Mouse (Mus musculus): ENCODE measurements at regions not wholly inside any gene's neighbourhood (a gene's known extent, or its start where the extent isn't known, plus 50 kb on each side); places are given as distances from the start of the nearest gene placed in this dataset.

DNA sequence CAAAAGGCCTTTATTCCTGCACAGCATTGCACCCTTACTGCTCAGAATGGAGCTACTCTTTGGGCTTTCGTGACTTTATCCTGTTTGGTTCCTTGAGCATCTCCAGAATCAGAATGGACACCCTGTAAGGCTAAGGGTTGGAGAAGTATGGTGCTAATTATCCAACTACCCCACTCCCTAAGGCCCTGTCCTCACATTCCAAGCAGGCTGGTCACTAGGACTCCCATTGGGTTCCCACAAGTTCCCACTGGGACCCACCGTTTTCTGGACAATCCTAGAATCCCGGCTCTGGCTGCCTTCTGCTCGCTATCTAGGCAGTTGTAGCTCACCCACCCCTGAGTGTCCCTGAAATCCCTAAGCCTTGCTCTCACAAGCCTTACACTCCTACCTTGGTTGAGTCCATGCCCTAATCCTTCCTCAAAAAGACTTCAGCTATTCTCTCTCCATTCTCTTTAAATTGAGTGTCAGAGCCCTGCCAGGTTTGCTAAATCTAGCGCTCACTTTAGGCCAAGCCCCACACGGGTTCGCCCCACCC is 146.1 kb downstream of the Efcab1 start:
- no peak overlapping the region for H3K4me3 ChIP-seq (ENCODE audit: low read depth, low read length)
- no peak for TF ChIP-seq POLR2A (IDR thresholded peaks at IDR 0.05; ENCODE audit: low read depth, low read length)
- H3K27ac ChIP-seq (ENCODE audit: insufficient read depth, low read depth, low read length): no peak overlapping the region
- H3K36me3 ChIP-seq (ENCODE audit: control insufficient read depth, insufficient read depth, low read length): no peaks in the 10 kb centered on the region
- no peaks in the 10 kb centered on the region for H3K27me3 ChIP-seq (ENCODE audit: control insufficient read depth, insufficient read depth, low read length)
- WGBS: 47% methylated on average over 7 of the region's 7 CpGs
- H3K4me1 ChIP-seq (ENCODE audit: control insufficient read depth, insufficient read depth, insufficient read length, low read length): no peaks in the 10 kb centered on the region; the same call in 1 of the 2 replicates

GRCm38 (mm10) chr16:15052924-15053793 is 146.8 kb downstream of the Efcab1 start:
- WGBS: 18% methylated on average over 16 of the region's 16 CpGs
- Histone ChIP-seq H3K27me3 (ENCODE audit: control insufficient read depth, insufficient read depth, low read length) (no peaks in the 10 kb centered on the region), H3K4me1 (ENCODE audit: control insufficient read depth, insufficient read depth, insufficient read length, low read length) (no peaks in the 10 kb centered on the region; the same call in 1 of the 2 replicates), H3K27ac (ENCODE audit: insufficient read depth, low read depth, low read length) (no peak overlapping the region), H3K4me3 (ENCODE audit: low read depth, low read length) (no peak overlapping the region), H3K36me3 (ENCODE audit: control insufficient read depth, insufficient read depth, low read length) (no peaks in the 10 kb centered on the region)
- TF ChIP-seq CTCF (IDR thresholded peaks at IDR 0.05; ENCODE audit: extremely low read depth, insufficient read length, insufficient replicate concordance, low read depth, low read length) (no peak), POLR2A (IDR thresholded peaks at IDR 0.05; ENCODE audit: low read depth, low read length) (no peak)

- WGBS: 33% methylated on average over 4 of the region's 4 CpGs
- TF ChIP-seq POLR2A (IDR thresholded peaks at IDR 0.05; ENCODE audit: low read depth, low read length) (no peak), CTCF (IDR thresholded peaks at IDR 0.05; ENCODE audit: extremely low read depth, insufficient read length, insufficient replicate concordance, low read depth, low read length) (no peak)
Measured at GRCm38 (mm10) chr16:15053840-15054239, 147.4 kb downstream of the Efcab1 start.

DNA sequence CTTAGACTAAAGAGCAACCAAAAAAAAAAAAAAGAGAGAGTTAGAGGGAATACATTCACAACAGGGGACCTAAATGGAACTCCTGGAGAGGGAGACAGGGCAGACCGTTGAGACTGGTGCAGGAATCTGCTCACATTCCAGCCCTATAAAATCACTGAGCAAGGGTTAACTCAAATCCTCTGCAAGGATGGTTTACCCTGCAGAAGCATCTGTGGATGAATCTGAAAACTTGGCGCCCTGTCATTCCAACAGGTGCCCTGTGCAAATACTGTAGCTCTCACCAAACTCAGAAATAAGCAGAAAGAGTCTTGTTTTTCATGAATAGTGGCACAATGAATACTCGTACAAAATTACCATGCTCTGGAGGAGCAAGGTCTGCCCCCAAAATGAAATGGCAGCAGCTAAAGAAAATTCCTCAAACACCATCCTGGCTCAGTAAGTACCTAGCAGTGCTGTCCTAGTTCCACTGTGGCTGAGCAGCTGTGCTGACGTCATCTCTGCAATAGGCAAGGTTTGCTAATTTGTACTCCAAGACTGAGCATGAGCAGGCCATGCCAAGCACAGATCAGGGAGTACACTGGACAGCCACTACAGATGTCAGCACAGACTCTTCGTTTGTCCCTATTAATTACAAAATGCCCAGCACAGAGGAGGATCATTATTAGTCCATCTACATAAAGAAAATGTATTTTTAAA is 148.0 kb downstream of the Efcab1 start:
- Histone ChIP-seq H3K4me1 (ENCODE audit: control insufficient read depth, insufficient read depth, insufficient read length, low read length) (no peaks in the 10 kb centered on the region; the same call in 1 of the 2 replicates), H3K4me3 (ENCODE audit: low read depth, low read length) (no peak overlapping the region), H3K27ac (ENCODE audit: insufficient read depth, low read depth, low read length) (no peak overlapping the region), H3K27me3 (ENCODE audit: control insufficient read depth, insufficient read depth, low read length) (no peaks in the 10 kb centered on the region), H3K36me3 (ENCODE audit: control insufficient read depth, insufficient read depth, low read length) (no peaks in the 10 kb centered on the region)
- TF ChIP-seq CTCF (IDR thresholded peaks at IDR 0.05; ENCODE audit: extremely low read depth, insufficient read length, insufficient replicate concordance, low read depth, low read length): no peak
- TF ChIP-seq POLR2A (IDR thresholded peaks at IDR 0.05; ENCODE audit: low read depth, low read length): no peak
- 59% methylated on average over 5 of the region's 5 CpGs for WGBS

More at GRCm38 (mm10) chr16:15053840-15054239, 147.4 kb downstream of the Efcab1 start:
- H3K27me3 ChIP-seq (ENCODE audit: control insufficient read depth, insufficient read depth, low read length): no peaks in the 10 kb centered on the region
- no peaks in the 10 kb centered on the region; the same call in 1 of the 2 replicates for H3K4me1 ChIP-seq (ENCODE audit: control insufficient read depth, insufficient read depth, insufficient read length, low read length)
- no peak overlapping the region for H3K4me3 ChIP-seq (ENCODE audit: low read depth, low read length)
- no peaks in the 10 kb centered on the region for H3K36me3 ChIP-seq (ENCODE audit: control insufficient read depth, insufficient read depth, low read length)
- H3K27ac ChIP-seq (ENCODE audit: insufficient read depth, low read depth, low read length): no peak overlapping the region

DNA sequence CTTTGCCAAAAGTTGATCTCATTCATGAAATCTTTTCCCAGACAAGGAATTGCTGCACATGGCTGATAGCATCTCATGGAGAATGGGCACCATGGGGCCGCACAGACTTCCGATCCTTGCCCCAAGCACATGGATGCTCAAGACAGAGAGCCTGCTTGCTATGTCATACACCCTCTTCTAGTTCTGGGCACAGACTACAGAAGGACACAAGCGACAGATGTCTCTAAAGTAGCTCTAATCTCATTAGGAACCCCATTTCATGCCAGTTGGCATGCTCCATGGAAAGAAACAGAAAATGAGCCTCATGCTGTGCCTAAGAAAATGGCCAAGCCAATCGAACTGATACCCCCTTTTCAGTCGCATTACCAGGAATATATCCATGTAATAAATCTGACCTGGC is 149.3 kb downstream of the Efcab1 start:
- H3K4me1 ChIP-seq (ENCODE audit: control insufficient read depth, insufficient read depth, insufficient read length, low read length): no peaks in the 10 kb centered on the region; the same call in 1 of the 2 replicates
- H3K27me3 ChIP-seq (ENCODE audit: control insufficient read depth, insufficient read depth, low read length): no peaks in the 10 kb centered on the region
- H3K27ac ChIP-seq (ENCODE audit: insufficient read depth, low read depth, low read length): no peak overlapping the region
- H3K36me3 ChIP-seq (ENCODE audit: control insufficient read depth, insufficient read depth, low read length): no peaks in the 10 kb centered on the region
- no peak overlapping the region for H3K4me3 ChIP-seq (ENCODE audit: low read depth, low read length)
- TF ChIP-seq POLR2A (IDR thresholded peaks at IDR 0.05; ENCODE audit: low read depth, low read length): no peak
- TF ChIP-seq CTCF (IDR thresholded peaks at IDR 0.05; ENCODE audit: extremely low read depth, insufficient read length, insufficient replicate concordance, low read depth, low read length): no peak
- 83% methylated on average over 5 of the region's 5 CpGs for WGBS

DNA sequence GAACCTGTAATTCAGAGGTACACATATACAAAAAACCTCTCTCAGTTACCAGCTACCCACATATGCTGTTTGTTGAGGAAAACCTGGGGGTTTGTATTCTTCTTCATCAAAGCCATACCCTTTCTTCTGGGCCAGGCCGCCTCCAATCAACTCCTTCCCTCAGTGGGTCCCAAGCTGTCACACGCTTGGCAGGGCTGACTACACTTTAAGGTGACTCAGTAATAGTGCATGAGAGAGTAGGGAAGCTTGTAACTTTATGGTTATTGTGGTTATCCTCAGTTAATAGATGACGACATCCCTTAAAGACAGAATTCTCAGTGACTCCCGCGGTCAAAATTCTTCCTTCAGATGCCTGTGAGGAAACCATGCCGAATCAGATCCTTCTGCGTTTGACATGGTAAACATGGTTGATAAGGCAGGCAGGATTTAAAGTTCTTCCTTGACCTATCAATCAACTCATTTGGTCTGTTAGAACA is 164.1 kb downstream of the Efcab1 start:
- H3K27me3 ChIP-seq (ENCODE audit: control insufficient read depth, insufficient read depth, low read length): no peaks in the 10 kb centered on the region
- no peak overlapping the region for H3K27ac ChIP-seq (ENCODE audit: insufficient read depth, low read depth, low read length)
- H3K4me1 ChIP-seq (ENCODE audit: control insufficient read depth, insufficient read depth, insufficient read length, low read length): no peaks in the 10 kb centered on the region
- no peaks in the 10 kb centered on the region for H3K36me3 ChIP-seq (ENCODE audit: control insufficient read depth, insufficient read depth, low read length)
- no peak overlapping the region for H3K4me3 ChIP-seq (ENCODE audit: low read depth, low read length)
- 60% methylated on average over 7 of the region's 7 CpGs for WGBS
- TF ChIP-seq CTCF (IDR thresholded peaks at IDR 0.05; ENCODE audit: extremely low read depth, insufficient read length, insufficient replicate concordance, low read depth, low read length): no peak
- no peak for TF ChIP-seq POLR2A (IDR thresholded peaks at IDR 0.05; ENCODE audit: low read depth, low read length)

DNA sequence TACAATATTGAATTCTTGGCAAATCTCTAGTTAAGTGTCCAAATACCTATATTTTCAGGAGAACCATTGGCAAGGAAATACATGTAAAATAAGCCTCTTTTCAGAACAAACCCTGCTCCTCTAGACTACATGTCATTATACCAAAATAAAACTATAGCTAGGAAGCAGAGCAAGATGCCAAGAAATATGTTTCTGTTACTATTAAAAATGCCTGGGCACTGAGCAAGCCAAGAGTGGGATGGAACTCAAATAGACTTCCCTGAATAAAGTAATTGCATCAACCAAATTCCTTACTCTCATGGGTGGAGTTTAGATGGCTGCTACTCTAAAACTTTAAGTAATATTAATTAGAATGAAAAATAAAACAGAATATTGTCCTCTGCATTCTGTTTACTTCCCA is 168.0 kb downstream of the Efcab1 start:
- H3K27ac ChIP-seq (ENCODE audit: insufficient read depth, low read depth, low read length): no peak overlapping the region
- H3K36me3 ChIP-seq (ENCODE audit: control insufficient read depth, insufficient read depth, low read length): no peaks in the 10 kb centered on the region
- no peaks in the 10 kb centered on the region for H3K27me3 ChIP-seq (ENCODE audit: control insufficient read depth, insufficient read depth, low read length)
- TF ChIP-seq POLR2A (IDR thresholded peaks at IDR 0.05; ENCODE audit: low read depth, low read length): no peak
- TF ChIP-seq CTCF (IDR thresholded peaks at IDR 0.05; ENCODE audit: extremely low read depth, insufficient read length, insufficient replicate concordance, low read depth, low read length): no peak
- no peak overlapping the region for H3K4me3 ChIP-seq (ENCODE audit: low read depth, low read length)
- no peaks in the 10 kb centered on the region for H3K4me1 ChIP-seq (ENCODE audit: control insufficient read depth, insufficient read depth, insufficient read length, low read length)

Data from small intestine, adult 2 months (tissue).